Comparison of ENCODE assay signal across 8 mouse cellular contexts in genomic region chr2:173173521-173174511, GRCm38 (mm10). TPM values are rescaled to one million over a fixed set of nuclear protein-coding genes. Genes with fewer than 3 reads are reported as not detected.
DNase-seq lines count a peak whose midpoint lies in the region; ATAC-seq lines count a peak whose summit lies in the region.

No protein-coding gene starts in this region.

- H3K4me1 ChIP-seq in forebrain, embryonic 11.5 days (replicated peaks; ENCODE audit: control insufficient read depth, insufficient read depth, low read length): peaks cover 9% of the 10 kb centered on the region
- H3K4me1 ChIP-seq in liver, embryonic 13.5 days (replicated peaks): peaks cover 36% of the 10 kb centered on the region
- peaks cover 54% of the 10 kb centered on the region for H3K4me1 ChIP-seq in neural tube, embryonic 13.5 days (replicated peaks)

- peak overlapping the region; percentile 75 for H3K27ac ChIP-seq in forebrain, embryonic 11.5 days (ENCODE audit: low read depth, low read length)
- peak overlapping the region; percentile 29 for H3K27ac ChIP-seq in liver, embryonic 13.5 days
- H3K27ac ChIP-seq in neural tube, embryonic 13.5 days (replicated peaks): peak overlapping the region; percentile 90

- H3K9me3 ChIP-seq in forebrain, embryonic 11.5 days (ENCODE audit: control insufficient read depth, low read length): no peaks in the 10 kb centered on the region; the same call in 1 of the 2 replicates
- H3K9me3 ChIP-seq in liver, embryonic 13.5 days (replicated peaks): 0 out of 2 replicates have a peak, but pooled peaks cover 4% of the 10 kb centered on the region
- H3K9me3 ChIP-seq in neural tube, embryonic 13.5 days: no peaks in the 10 kb centered on the region

- peak overlapping the region; percentile 40 for H3K9ac ChIP-seq in forebrain, embryonic 11.5 days (ENCODE audit: low read length)
- no peak overlapping the region for H3K9ac ChIP-seq in liver, embryonic 13.5 days
- H3K9ac ChIP-seq in neural tube, embryonic 13.5 days: peak overlapping the region; percentile 59

- WGBS in forebrain, embryonic 11.5 days: 3% methylated on average over 22 of the region's 22 CpGs
- 8% methylated on average over 22 of the region's 22 CpGs for WGBS in liver, embryonic 13.5 days (ENCODE audit: insufficient replicate concordance)
- 4% methylated on average over 22 of the region's 22 CpGs for WGBS in neural tube, embryonic 13.5 days

- peak overlapping the region; percentile 45 for H3K4me2 ChIP-seq in forebrain, embryonic 11.5 days (ENCODE audit: low read depth, low read length, severe bottlenecking)
- peak overlapping the region; percentile 51 for H3K4me2 ChIP-seq in liver, embryonic 13.5 days
- peak overlapping the region; percentile 56 for H3K4me2 ChIP-seq in neural tube, embryonic 13.5 days

- no peaks in the 10 kb centered on the region for H3K36me3 ChIP-seq in forebrain, embryonic 11.5 days (ENCODE audit: control insufficient read depth, insufficient read depth, low read length)
- H3K36me3 ChIP-seq in liver, embryonic 13.5 days: no peaks in the 10 kb centered on the region
- H3K36me3 ChIP-seq in neural tube, embryonic 13.5 days: no peaks in the 10 kb centered on the region

- ATAC-seq in forebrain, embryonic 11.5 days (replicated peaks; ENCODE audit: low FRiP score): peak; percentile 88
- ATAC-seq in liver, embryonic 13.5 days (ENCODE audit: low read depth): peak; percentile 72
- peak; percentile 72 for ATAC-seq in neural tube, embryonic 13.5 days (ENCODE audit: low read depth)

- peak; percentile 29 to 59 for DNase-seq in urinary bladder, postnatal 4 days (ENCODE audit: low spot score in 2 of 2)
- DNase-seq in urinary bladder, adult 18-20 months (ENCODE audit: low spot score in 2 of 2): no peak
- DNase-seq in forebrain, embryonic 11.5 days (ENCODE audit: low spot score): peak; percentile 81
- peak; percentile 74 for DNase-seq in heart, postnatal 4 days
- DNase-seq in layer of hippocampus, adult 11-12 months (ENCODE audit: low spot score): peak; percentile 71
- DNase-seq in liver, embryonic 13.5 days: peak; percentile 32
- peak; percentile 63 for DNase-seq in thymus, postnatal 4 days

- peak overlapping the region; percentile 19 for H3K4me3 ChIP-seq in forebrain, embryonic 11.5 days (ENCODE audit: low read depth, low read length)
- peak overlapping the region; percentile 24 for H3K4me3 ChIP-seq in liver, embryonic 13.5 days (replicated peaks)
- peak overlapping the region; percentile 23 for H3K4me3 ChIP-seq in neural tube, embryonic 13.5 days

- no peaks in the 10 kb centered on the region; the same call in 1 of the 2 replicates for H3K27me3 ChIP-seq in forebrain, embryonic 11.5 days (ENCODE audit: control insufficient read depth, insufficient read depth, low read length)
- H3K27me3 ChIP-seq in liver, embryonic 13.5 days: peaks cover 41% of the 10 kb centered on the region
- H3K27me3 ChIP-seq in neural tube, embryonic 13.5 days: peaks cover 37% of the 10 kb centered on the region

RNA-seq across cellular contexts. Expression of gene Pck1, which starts 21.0 kb away (rescaled TPM):
- polyA plus RNA-seq in forebrain, embryonic 11.5 days (2014; fragmentation: Nextera tagmentation; extraction: Ambion mirVana): not detected in 2 replicates
- 1 to 10 TPM; 4.6 to 5.4 TPM for total RNA-seq in heart, postnatal 4 days (2021)
- 0.22 and 0.24 TPM in 2 replicates for polyA plus RNA-seq in liver, embryonic 13.5 days (2015; fragmentation: Nextera tagmentation; extraction: Ambion mirVana)
- polyA plus RNA-seq in neural tube, embryonic 13.5 days (2015; fragmentation: Nextera tagmentation; extraction: Ambion mirVana): not detected in 2 replicates

RNA-seq across cellular contexts. Expression of gene Zbp1, which starts 44.9 kb away (rescaled TPM):
- polyA plus RNA-seq in forebrain, embryonic 11.5 days (2014; fragmentation: Nextera tagmentation; extraction: Ambion mirVana): not detected in 2 replicates
- under 1 TPM in 1 of 2 experiments, not detected in 1; 0.14 TPM for total RNA-seq in heart, postnatal 4 days (2021)
- 0.73 and 0.87 TPM in 2 replicates for polyA plus RNA-seq in liver, embryonic 13.5 days (2015; fragmentation: Nextera tagmentation; extraction: Ambion mirVana)
- polyA plus RNA-seq in neural tube, embryonic 13.5 days (2015; fragmentation: Nextera tagmentation; extraction: Ambion mirVana): 0.22 and 0.40 TPM in 2 replicates

RNA-seq across cellular contexts. Expression of gene Ctcfl, which starts 54.5 kb away (rescaled TPM):
- 0.08 TPM in 1 of 2 replicates, not detected in the other for polyA plus RNA-seq in forebrain, embryonic 11.5 days (2014; fragmentation: Nextera tagmentation; extraction: Ambion mirVana)
- under 1 TPM; 0.14 TPM for total RNA-seq in heart, postnatal 4 days (2021)
- polyA plus RNA-seq in liver, embryonic 13.5 days (2015; fragmentation: Nextera tagmentation; extraction: Ambion mirVana): 0.02 and 0.05 TPM in 2 replicates
- 0.13 TPM in 1 of 2 replicates, not detected in the other for polyA plus RNA-seq in neural tube, embryonic 13.5 days (2015; fragmentation: Nextera tagmentation; extraction: Ambion mirVana)

Comparison
In these comparisons a context has a peak if more than half of its experiments do, and no peak if none do; other contexts are left out.
1. DNase-seq: peak in urinary bladder, postnatal 4 days (2 of 2), forebrain, embryonic 11.5 days (single experiment), heart, postnatal 4 days (single experiment), layer of hippocampus, adult 11-12 months (single experiment), liver, embryonic 13.5 days (single experiment) and thymus, postnatal 4 days (single experiment); none in urinary bladder, adult 18-20 months (0 of 2).
2. H3K27ac ChIP-seq: peak in every context shown above with its lines; median percentile 90 in neural tube, embryonic 13.5 days; 75 in forebrain, embryonic 11.5 days; 29 in liver, embryonic 13.5 days.
3. Peak in every context shown above with its lines, with median percentiles within 50 percentile points of each other: ATAC-seq, H3K4me2 ChIP-seq and H3K4me3 ChIP-seq.